Mouse (Mus musculus) kidney, postnatal 0 days (tissue): ENCODE measurements around the gene Ptpn1. TPM values are rescaled to one million over a fixed set of nuclear protein-coding genes. Genes with fewer than 3 reads are reported as not detected.

Experiments used
- ATAC-seq: fragments of 200-750 bp; cut with Nextera tagmentation; replicated peaks from 2 replicates; pipeline ENCODE4 v1.8.0; 2017; ENCODE audit warnings: low read depth, moderate number of reproducible peaks, moderate TSS enrichment, moderate library complexity; ENCODE audit not compliant: low FRiP score
- DNase-seq: peaks from one replicate; pipeline ENCODE4 v3.0.0-alpha.2; 2016; ENCODE audit warnings: low spot score
- H3K27ac ChIP-seq: fragments of 300-500 bp; sonication (generic); 2 replicates; pipeline ENCODE4 v1.5.1; 2014; ENCODE audit warnings: mild to moderate bottlenecking
- H3K27me3 ChIP-seq: fragments of 300-500 bp; sonication (generic); 2 replicates; pipeline ENCODE4 v1.6.1; 2014; ENCODE audit warnings: low read length, mixed read lengths; ENCODE audit not compliant: insufficient read depth
- H3K36me3 ChIP-seq: fragments of 300-500 bp; sonication (generic); 2 replicates; pipeline ENCODE4 v1.6.1; 2014; ENCODE audit warnings: low read length, mixed read lengths; ENCODE audit not compliant: insufficient read depth
- H3K4me1 ChIP-seq: fragments of 300-500 bp; sonication (generic); replicated peaks from 2 replicates; pipeline ENCODE4 v1.6.1; 2014; ENCODE audit warnings: antibody characterized with exemption, low read length, mixed read lengths; ENCODE audit not compliant: insufficient read depth
- H3K4me2 ChIP-seq: fragments of 300-500 bp; sonication (generic); 2 replicates; pipeline ENCODE4 v1.6.1; 2014; ENCODE audit warnings: mild to moderate bottlenecking, low read length, moderate library complexity, mixed read lengths
- H3K4me3 ChIP-seq: fragments of 300-500 bp; sonication (generic); replicated peaks from 2 replicates; pipeline ENCODE4 v1.5.1; 2014; ENCODE audit warnings: low read depth, low read length
- H3K9ac ChIP-seq: fragments of 300-500 bp; sonication (generic); 2 replicates; pipeline ENCODE4 v1.6.1; 2014; ENCODE audit warnings: low read depth, low read length
- H3K9me3 ChIP-seq: fragments of 300-500 bp; sonication (generic); replicated peaks from 2 replicates; pipeline ENCODE4 v1.6.1; 2016; ENCODE audit warnings: low read length, inconsistent platforms, mixed read lengths
- CTCF ChIP-seq: IDR thresholded peaks from 2 replicates; pipeline ENCODE4 v1.5.1; 2016; ENCODE audit warnings: antibody characterized with exemption, low read depth, mild to moderate bottlenecking, moderate library complexity
- WGBS: fragments of 180-500 bp; shearing (Covaris S2); extraction: QIAGEN DNeasy Blood & Tissue Kit; methylation state at CpG from one replicate; pipeline ENCODE4 v1.1.7; 2014; 5-methylcytosine and 5-hydroxymethylcytosine counted together
- polyA plus RNA-seq: library from polyadenylated mRNA; unstranded; fragments of >200 nt; fragmentation: Nextera tagmentation; extraction: Ambion mirVana; gene quantifications from 2 replicates; pipeline ENCODE4 v1.2.1, GENCODE M21; 2015

Gene Ptpn1
- polyA plus RNA-seq, 1 experiment from 2014 or later, result 54.2 TPM

DNA sequence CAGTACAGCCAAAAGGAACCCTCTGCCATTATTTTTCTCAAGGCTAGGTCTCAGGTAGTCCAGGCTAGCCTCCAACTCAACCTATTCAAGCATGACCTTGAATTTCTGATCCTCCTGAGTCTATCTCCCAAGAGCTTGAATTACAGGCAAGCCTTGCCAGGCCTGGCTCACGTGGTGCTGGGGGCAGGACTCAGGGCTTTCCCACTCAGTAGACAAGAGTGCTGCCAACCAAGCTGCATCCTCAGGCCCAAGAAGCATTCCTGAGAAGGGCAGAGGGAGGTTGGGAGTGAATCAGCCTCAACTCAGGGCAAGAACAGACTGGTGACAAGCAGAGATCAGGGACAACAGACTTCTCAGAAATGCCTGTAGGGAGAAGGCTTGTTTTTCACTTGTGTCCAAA lies 12.8 kb upstream of the Ptpn1 start:
- ATAC-seq (no peak), DNase-seq (no peak)
- H3K9me3 ChIP-seq, result no peaks in the 10 kb centered on the region
- 50% methylated on average over 1 of the region's 1 CpGs for WGBS
- no peak for TF ChIP-seq CTCF
- no peak overlapping the region for H3K9ac ChIP-seq
- no peak overlapping the region for H3K4me3 ChIP-seq
- no peak overlapping the region for H3K27ac ChIP-seq
- H3K4me2 ChIP-seq, result no peak overlapping the region
- peaks cover 3% of the 10 kb centered on the region; the same call in 1 of the 2 replicates for H3K4me1 ChIP-seq
- no peaks in the 10 kb centered on the region for H3K27me3 ChIP-seq
- no peaks in the 10 kb centered on the region for H3K36me3 ChIP-seq

DNA sequence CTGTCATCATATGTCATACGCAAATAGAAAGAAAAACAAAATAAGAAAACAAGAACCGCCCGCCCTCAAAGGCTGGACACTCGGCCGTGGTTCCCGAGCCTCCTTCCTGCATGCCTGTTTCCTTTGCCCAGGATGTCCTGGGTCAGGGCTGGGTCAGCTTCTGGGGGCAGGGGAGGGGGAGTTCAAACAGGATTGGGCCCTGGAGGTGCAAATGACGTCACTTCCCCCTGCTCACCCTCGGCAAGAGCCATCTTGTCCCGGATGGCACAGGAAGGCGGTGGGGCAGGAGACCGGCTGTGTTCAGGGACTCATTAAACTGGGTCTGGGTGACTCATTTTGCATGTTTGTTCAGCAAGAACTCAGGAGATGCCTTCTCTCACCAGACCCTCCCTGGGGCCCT lies 11.8 kb upstream of the Ptpn1 start:
- H3K4me1 ChIP-seq, result peaks cover 3% of the 10 kb centered on the region; the same call in 1 of the 2 replicates
- no peaks in the 10 kb centered on the region for H3K9me3 ChIP-seq
- H3K4me2 ChIP-seq, result no peak overlapping the region
- peak; percentile 31 for DNase-seq
- no peak overlapping the region for H3K9ac ChIP-seq
- no peak overlapping the region for H3K4me3 ChIP-seq
- TF ChIP-seq CTCF, result no peak
- no peaks in the 10 kb centered on the region for H3K36me3 ChIP-seq
- H3K27me3 ChIP-seq, result no peaks in the 10 kb centered on the region
- 41% methylated on average over 11 of the region's 11 CpGs for WGBS
- no peak overlapping the region for H3K27ac ChIP-seq
- ATAC-seq, result no peak

- H3K4me2 ChIP-seq, result no peak overlapping the region
- no peaks in the 10 kb centered on the region for H3K27me3 ChIP-seq
- ATAC-seq (no peak), DNase-seq (no peak)
- H3K4me1 ChIP-seq, result peaks cover 3% of the 10 kb centered on the region; the same call in 1 of the 2 replicates
- no peak overlapping the region for H3K27ac ChIP-seq
- H3K9me3 ChIP-seq, result no peaks in the 10 kb centered on the region
- H3K9ac ChIP-seq, result no peak overlapping the region
- no peak for TF ChIP-seq CTCF
- WGBS, result 90% methylated on average over 9 of the region's 9 CpGs
- no peak overlapping the region for H3K4me3 ChIP-seq
- no peaks in the 10 kb centered on the region for H3K36me3 ChIP-seq
These were observed 10.8 kb upstream of the Ptpn1 start for GRCm38 (mm10) chr2:167920960-167921495.

DNA sequence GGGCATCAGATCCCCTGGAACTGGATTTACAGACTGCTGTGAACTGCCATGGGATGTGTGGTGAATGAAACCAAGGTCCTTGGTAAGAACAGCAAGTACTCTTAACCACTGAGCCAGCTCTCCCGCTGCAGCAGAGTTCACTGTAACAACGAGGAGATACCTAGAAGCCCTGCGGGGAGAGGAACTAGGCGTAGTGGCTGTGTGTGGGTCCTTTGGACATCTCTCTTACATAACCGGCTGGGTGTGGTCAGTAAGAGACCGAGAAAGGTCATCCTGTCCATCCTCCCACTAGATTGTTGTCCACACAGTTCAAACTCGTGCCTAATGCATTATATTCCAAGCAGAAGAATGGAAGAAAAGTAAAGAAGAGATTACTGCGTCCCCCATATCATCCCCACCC lies 10.0 kb upstream of the Ptpn1 start:
- ATAC-seq (no peak), DNase-seq (no peak)
- H3K4me3 ChIP-seq, result no peak overlapping the region
- no peak overlapping the region for H3K9ac ChIP-seq
- H3K36me3 ChIP-seq, result no peaks in the 10 kb centered on the region
- no peak overlapping the region for H3K4me2 ChIP-seq
- 77% methylated on average over 8 of the region's 8 CpGs for WGBS
- TF ChIP-seq CTCF, result no peak
- H3K27ac ChIP-seq, result no peak overlapping the region
- no peaks in the 10 kb centered on the region for H3K27me3 ChIP-seq
- peaks cover 3% of the 10 kb centered on the region; the same call in 1 of the 2 replicates for H3K4me1 ChIP-seq
- H3K9me3 ChIP-seq, result no peaks in the 10 kb centered on the region

DNA sequence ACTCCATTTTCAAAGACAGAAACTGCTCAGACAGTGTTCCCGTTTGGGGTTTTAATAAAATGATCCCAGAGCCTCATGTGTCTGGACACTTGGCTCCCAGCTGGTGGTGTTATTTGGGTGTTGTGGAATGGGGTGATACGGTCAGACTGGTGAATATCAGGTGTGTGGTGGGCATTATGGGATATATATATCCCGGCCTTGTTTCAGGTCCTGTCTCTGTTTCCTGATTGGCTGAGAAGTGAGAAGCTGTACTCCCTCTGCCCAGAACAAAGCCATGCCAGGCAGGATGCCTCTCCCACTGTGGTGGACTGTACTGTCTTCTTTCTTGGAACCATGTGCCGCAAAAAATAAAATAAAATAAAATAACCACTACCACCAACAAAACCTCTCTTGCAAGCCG lies 7.8 kb upstream of the Ptpn1 start:
- 88% methylated on average over 5 of the region's 5 CpGs for WGBS
- Histone ChIP-seq H3K4me3 (no peak overlapping the region), H3K4me2 (no peak overlapping the region), H3K9me3 (no peaks in the 10 kb centered on the region), H3K36me3 (no peaks in the 10 kb centered on the region), H3K9ac (no peak overlapping the region), H3K4me1 (peaks cover 3% of the 10 kb centered on the region; the same call in 1 of the 2 replicates), H3K27ac (no peak overlapping the region), H3K27me3 (no peaks in the 10 kb centered on the region)
- DNase-seq, result no peak
- no peak for ATAC-seq
- no peak for TF ChIP-seq CTCF

- Histone ChIP-seq H3K36me3 (no peaks in the 10 kb centered on the region), H3K4me3 (peak overlapping the region; percentile 28), H3K27ac (peak overlapping the region; percentile 88), H3K4me1 (peaks cover 1% of the 10 kb centered on the region; the same call in 1 of the 2 replicates), H3K9me3 (no peaks in the 10 kb centered on the region), H3K9ac (peak overlapping the region; percentile 42; the same call in 1 of the 2 replicates), H3K27me3 (no peaks in the 10 kb centered on the region), H3K4me2 (peak overlapping the region; percentile 65)
- DNase-seq (peak; percentile 95), ATAC-seq (peak; percentile 70)
- 0 out of 2 replicates have a peak, but pooled peaks have one; percentile 24 for TF ChIP-seq CTCF
- WGBS, result 1% methylated on average over 29 of the region's 29 CpGs
These were observed 6.9 kb upstream of the Ptpn1 start for GRCm38 (mm10) chr2:167924803-167925604.
